Mouse (Mus musculus): Measurements from ENCODE around the gene Vmn1r87. TPM values are rescaled to one million over a fixed set of nuclear protein-coding genes. Genes with fewer than 3 reads are reported as not detected.

The Vmn1r87 gene
- polyA plus RNA-seq (2017; shearing (Covaris generic)): not detected

DNA sequence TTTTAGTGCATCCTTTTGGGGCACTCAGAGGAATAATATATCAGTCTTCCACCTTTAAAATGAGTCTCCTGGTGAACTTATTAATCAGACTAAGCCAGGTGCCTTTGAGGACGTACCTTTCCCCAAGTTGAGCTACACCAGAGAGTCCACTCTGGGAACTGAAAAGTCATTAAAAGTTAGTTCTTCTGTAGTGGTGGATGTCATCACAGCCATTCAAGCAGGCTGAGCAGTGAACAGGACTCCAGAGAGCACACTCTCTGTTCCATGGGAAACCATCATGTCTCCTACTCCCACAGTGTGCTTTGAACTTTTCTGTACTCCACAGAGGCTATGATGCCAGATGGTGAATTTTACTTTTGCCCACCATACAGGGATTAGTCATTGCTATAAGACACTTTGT, at the start of gene Vmn1r87:
TSS of gene Vmn1r87 (minus strand) at position 101 of the 400 bp plus-strand sequence.

DNA sequence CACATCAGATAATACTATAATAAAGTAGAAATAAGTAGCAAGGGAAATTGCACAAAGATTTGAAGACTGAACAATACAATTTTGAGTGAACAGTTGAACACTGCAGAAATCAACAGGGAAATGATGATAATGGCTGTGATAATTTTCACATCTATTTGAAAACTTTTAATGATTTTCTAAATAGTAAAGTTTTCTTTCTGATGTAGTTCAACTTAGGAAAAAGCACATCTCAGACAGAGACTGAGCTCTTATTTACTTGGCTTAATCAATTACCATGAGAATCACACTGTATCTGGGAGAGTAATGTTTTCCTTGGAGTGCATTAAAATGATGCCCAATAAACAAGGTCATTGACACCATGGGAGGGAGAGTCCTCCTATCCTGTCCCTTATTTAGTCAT, 19.3 kb upstream of the Vmn1r87 start, which contains the start of gene Vmn1r88:
TSS of gene Vmn1r88 (plus strand) at position 301 of the 400 bp plus-strand sequence.

DNA sequence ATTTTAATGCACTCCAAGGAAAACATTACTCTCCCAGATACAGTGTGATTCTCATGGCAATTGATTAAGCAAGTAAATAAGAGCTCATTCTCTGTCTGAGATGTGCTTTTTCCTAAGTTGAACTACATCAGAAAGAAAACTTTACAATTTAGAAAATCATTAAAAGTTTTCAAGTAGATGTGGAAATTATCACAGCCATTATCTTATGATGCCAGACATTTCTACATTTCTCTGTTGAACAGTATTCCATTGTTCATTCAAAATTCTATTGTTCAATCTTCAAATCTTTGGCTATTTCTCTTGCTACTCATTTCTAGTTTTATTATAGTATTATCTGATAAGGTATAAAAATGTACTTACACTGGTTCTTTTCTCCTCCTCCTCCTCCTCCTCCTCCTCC, 20.1 kb downstream of the Vmn1r87 start, which contains the start of gene Vmn1r86:
TSS of gene Vmn1r86 (minus strand) at position 101 of the 400 bp plus-strand sequence.

DNA sequence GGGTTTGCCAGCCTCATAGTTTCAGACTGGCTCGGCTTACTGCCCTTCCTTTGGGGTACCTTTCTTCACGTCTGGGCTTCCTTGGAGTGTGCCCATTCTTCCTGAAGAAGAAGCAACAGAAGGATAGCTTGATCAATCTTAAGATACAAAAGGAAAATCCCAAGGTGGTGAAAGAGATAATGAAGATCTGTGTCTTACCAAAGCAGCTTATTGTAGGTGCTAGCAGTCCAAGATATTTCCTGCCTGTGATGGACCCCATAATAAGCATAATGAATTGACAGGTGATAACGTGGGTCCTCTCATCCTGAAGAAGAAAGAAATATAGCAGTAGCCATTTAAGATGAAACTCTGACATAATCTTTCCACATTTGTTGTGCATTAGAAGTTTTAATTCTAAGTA, 44.9 kb downstream of the Vmn1r87 start, which contains the start of gene Vmn1r85:
TSS of gene Vmn1r85 (minus strand) at position 101 of the 400 bp plus-strand sequence.

Other genes starting within 250 kb of the Vmn1r87 start
- gene Zscan22, start 242.3 kb downstream of the Vmn1r87 start, polyA plus RNA-seq (2017; shearing (Covaris generic)): 10.3 TPM
- 858 TPM for gene Rps5, start 217.9 kb downstream of the Vmn1r87 start, polyA plus RNA-seq (2017; shearing (Covaris generic))
- 0.13 TPM for gene Rnf225, start 212.7 kb downstream of the Vmn1r87 start, polyA plus RNA-seq (2017; shearing (Covaris generic))
- 6.7 TPM for gene Zfp324, start 174.3 kb downstream of the Vmn1r87 start, polyA plus RNA-seq (2017; shearing (Covaris generic))
- gene Zfp446, start 162.3 kb downstream of the Vmn1r87 start, polyA plus RNA-seq (2017; shearing (Covaris generic)): 9.8 TPM
- gene Slc27a5, start 142.0 kb downstream of the Vmn1r87 start, polyA plus RNA-seq (2017; shearing (Covaris generic)): 0.45 TPM
- gene Trim28, start 141.0 kb downstream of the Vmn1r87 start, polyA plus RNA-seq (2017; shearing (Covaris generic)): 124 TPM
- 25.7 TPM for gene Zbtb45, start 130.1 kb downstream of the Vmn1r87 start, polyA plus RNA-seq (2017; shearing (Covaris generic))
- gene Chmp2a, start 105.3 kb downstream of the Vmn1r87 start, polyA plus RNA-seq (2017; shearing (Covaris generic)): 253 TPM
- gene Ube2m, start 101.9 kb downstream of the Vmn1r87 start, polyA plus RNA-seq (2017; shearing (Covaris generic)): 174 TPM
- 1.1 TPM for gene Mzf1, start 85.4 kb downstream of the Vmn1r87 start, polyA plus RNA-seq (2017; shearing (Covaris generic))
- gene Vmn1r85, start 45.0 kb downstream of the Vmn1r87 start, polyA plus RNA-seq (2017; shearing (Covaris generic)): not detected
- gene Vmn1r86, start 20.2 kb downstream of the Vmn1r87 start, polyA plus RNA-seq (2017; shearing (Covaris generic)): 0.04 TPM
- gene Vmn1r88, start 19.4 kb upstream of the Vmn1r87 start, polyA plus RNA-seq (2017; shearing (Covaris generic)): 0.06 TPM
- not detected for gene Vmn1r89, start 72.9 kb upstream of the Vmn1r87 start, polyA plus RNA-seq (2017; shearing (Covaris generic))
- gene Lig1, start 137.1 kb upstream of the Vmn1r87 start, polyA plus RNA-seq (2017; shearing (Covaris generic)): 22.0 TPM
- gene Zswim9, start 138.6 kb upstream of the Vmn1r87 start, polyA plus RNA-seq (2017; shearing (Covaris generic)): 3.6 TPM
- gene Pla2g4c, start 184.5 kb upstream of the Vmn1r87 start, polyA plus RNA-seq (2017; shearing (Covaris generic)): 0.13 TPM

Measured in CD4-positive, CD25-positive, alpha-beta regulatory T cell (primary cell).